Mouse (Mus musculus) telencephalon, adult 2 months (tissue): Measurements from ENCODE around the gene Mtnr1b.
A peak's percentile ranks its signal among the peaks of the same experiment; 100 is the strongest.
"Not testable (repeated sequence)": the region's sequence is repeated elsewhere in the genome, so short reads cannot be mapped to it uniquely, and the experiment has no call there.

ENCODE experiments used
- DNase-seq: peaks from one replicate; pipeline ENCODE4 v3.0.0-alpha.2; 2011; ENCODE audit warnings: low read depth, low spot score

The Mtnr1b gene

DNA sequence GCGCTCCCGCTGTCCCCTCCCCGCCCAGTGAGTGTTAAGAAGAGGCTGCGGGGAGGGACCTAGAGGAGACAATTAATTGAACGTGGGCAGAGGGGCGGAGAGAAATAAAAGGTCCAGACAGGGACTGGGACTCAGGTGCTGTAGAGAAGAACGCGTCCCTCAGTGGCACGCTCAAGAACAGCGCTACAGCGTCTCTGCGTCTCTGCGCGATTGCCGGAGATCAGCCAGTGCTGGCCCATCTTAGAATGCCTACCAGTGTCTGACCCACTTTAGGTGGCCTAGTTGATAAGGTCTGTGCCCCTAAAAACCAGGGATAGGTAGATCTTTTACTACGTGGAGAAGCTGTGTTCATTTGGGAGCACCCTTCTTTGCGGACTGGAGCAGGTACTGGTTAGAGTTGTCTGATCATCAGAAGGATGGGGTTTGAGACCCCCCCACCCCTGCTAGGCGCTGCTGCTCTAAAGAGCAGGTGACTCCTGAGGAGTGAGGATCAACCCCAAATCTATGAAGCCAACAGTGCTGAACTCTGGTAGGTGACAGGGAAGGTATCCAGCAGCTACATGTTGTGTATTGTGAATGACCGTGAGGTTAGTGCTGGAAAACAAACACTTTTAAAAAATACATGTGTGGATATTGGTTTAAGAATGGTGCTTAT is at the start of gene Mtnr1b:
Gene Mtnr1b (minus strand): TSS at position 51 of the 655 bp plus-strand sequence.
- no peak for DNase-seq

DNA sequence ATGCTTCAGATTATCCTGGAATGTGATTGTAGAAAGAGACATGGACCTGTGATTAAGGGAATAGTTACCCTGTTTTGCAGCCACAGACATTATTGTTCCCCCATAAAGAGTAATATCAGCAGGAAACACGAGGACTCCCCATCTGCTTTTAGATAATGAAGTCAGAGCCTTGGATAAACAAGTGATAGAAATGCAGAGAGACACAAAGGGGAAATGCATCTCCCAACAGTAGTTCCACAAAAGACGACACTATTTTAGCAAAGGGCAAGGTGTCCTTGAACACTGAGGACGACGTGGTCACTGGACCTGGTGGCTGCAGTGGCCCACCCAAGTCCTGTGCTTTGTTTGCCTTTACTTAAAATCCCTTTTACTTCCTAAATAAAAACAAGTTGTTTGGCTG is 45.9 kb upstream of the Mtnr1b start:
- DNase-seq, result no peak

DNA sequence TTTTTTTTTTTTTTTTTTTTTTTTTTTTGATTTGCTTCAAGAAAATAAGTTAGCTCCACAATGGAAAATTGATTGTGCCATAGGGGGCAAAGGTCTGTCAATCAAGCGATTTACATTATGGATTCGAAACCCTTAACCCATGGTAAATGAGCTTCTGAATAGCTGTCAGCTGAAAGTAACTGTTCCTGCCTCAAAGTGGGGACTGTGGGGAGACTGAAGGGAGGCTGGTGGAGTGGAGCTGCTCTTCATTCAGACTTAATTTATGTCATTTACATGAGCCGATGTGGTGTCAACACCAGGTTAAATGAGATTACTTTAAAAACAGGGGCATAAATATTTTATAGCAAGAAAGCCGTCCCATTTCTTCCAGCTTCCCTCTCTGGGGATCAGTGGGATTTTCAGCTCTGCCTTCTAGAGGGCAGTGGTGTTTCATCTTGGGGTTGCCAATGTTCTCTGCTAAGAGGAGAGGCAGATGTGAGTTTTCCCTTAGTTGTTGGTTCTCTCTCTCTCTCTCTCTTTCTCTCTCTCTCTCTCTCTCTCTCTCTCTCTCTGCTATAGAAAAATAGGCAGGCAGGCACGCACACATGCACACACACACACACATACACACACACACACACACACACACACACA is 45.1 kb upstream of the Mtnr1b start:
- no peak for DNase-seq

DNA sequence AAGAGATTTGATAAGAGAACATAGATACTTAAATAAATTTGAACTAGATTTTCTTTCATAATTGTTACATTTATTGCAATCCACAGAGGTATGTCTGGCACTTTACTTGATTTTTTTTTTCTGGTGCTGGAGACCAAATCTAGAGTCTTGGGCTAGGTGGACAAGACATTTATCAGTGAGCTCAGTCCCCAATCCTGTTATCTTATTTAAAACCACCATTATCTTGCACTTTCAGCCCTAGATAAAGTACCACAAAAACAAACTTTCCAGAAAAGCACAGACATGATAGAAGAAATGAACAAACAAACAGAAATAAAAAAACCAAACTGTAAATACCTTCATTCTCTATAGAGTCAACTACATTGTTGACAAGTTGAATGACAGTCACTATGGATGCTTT is 42.2 kb upstream of the Mtnr1b start:
- DNase-seq, result no peak

DNA sequence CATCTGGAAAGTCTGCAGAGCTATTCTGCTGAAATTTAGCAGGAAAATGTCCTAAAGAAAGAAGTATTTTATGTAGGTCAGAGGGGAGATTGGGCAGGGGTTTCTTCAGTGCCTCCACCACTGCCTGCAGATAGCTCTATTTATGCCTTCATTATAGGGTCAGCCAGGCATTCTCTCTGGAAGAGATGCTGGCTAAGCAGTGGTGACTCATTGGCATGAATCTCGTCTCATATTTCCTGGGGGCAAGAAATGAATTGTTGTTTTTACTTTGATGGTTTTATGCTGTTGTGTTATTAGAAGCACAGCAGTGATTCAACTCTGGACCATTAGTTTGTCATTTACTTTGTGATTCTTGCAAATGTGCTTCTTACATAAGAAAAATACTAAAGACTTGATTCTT is 38.4 kb upstream of the Mtnr1b start:
- no peak for DNase-seq

DNA sequence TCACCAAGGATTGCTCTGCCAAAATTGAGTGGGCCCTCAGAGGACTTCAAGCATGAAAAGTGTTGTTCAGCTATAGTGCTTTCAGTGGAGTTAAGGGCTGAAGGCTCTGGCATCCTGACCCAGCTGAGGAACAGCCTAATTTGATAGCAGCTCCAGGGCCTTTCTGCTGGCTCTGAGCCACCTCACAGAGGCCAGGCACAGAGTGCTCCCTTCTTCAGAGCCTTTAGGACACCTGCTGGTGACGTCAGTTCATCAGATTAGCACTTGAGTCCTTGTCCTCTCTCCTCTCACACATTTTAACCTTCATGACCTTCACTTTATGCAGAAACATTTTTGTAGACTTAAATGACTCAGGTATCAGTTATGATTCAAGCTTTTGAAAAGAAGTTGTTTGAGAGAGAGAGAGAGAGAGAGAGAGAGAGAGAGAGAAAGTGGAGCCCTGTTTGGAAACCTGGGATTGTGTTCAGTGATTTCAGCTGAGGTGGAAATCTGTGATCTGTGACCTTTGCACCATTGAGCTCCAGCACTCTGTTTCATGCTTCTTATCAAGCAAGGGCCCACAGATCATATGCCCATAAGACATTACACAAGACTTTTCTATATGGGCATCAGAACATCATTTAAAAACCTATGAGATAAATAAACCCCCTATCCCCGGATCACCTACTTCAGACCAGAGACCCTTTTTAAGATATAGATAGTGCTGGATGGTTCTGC is 35.2 kb upstream of the Mtnr1b start:
- no peak for DNase-seq

DNA sequence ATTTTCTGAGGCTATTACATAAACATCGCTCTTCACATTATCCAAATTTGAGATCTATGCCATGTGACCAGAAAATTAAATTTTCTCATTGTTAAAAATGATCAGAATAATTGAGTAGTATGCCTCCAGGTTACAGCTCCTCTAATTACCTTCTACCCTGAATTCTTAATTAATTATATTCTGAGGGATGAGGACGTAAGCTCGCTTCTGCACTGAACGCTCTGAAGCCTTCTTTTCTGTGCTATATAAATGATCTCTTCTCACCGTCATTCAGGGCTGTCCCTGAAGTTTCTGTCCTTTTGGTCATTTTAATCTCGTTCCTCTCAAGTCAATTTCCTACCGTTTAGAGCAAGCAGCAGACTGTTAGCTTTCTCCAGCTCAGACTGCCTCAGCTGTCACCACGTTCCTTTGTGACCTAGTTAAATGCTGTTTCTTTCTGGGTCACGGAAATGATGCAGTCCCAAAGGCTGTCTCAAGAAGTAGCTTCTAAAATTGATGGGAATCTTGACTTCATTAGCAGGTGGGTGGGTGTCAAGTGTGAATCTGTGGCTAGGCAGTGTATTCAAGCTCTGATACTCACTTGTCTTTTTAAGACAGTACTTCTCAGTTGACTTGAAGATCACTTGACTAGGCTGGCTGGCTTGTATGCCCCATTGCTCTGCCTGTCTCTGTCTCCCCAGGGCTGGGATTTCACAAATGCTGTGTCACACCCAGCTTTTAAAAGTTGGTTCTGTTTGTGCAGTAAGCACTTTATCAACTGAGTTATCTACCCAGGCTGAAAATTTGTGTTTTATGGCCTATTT is 29.8 kb upstream of the Mtnr1b start:
- peak; percentile 39 for DNase-seq

DNA sequence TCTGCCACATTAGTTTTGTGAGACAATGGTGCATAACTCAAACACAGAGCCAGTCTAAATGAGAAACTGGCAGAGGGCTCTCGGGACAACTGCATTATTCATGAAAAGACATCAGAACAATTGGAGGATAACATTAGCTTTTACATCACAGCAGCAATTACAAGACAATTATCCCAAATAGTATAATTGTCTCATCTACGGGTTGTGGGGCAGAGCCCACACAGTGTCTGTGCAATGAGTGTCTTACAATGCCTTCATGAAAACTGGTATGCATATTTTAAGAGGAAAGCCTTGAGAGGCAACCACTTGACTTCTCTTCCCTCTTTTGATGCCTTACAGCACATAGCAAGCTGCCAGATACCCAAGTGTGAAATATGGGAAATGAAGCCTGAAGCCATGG is 23.8 kb upstream of the Mtnr1b start:
- no peak for DNase-seq

DNA sequence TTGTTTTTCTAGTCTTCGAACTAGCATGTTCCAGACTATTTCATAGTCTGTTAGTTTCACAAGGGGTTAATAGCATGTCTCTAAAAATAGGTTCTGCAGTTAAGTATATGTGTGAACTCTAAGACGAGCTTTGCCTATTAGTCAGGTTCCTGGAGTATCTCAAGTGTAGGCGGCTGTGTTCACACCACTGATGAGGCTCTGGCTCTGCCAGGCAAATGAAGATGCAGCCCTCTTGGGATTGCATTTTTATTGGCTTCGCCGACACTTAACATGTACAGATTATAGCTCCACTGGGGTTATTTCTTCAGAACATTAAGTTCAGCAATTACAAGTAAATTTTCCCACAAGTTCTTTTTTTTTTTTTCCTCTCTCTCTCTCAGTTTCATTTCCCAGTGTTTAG is 12.4 kb upstream of the Mtnr1b start:
- DNase-seq, result no peak

DNA sequence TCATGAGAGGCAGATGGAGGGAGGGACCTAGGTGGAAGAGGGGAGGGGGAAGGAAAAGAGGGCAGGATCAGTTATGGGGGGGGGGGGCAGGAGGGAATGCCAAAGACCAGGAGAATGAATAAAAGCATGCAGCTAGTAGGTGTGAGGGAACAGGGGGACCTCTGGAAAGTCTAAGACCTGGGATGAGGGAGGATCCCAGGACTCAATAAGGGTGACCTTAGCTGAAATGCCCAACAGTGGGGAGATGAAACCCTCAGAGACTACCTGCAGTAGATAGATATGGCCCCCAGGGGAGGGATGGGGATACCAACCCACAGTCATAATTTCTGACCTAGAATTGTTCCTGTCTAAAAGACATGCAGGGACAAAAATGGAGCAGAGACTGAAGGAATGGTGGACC is 6.4 kb upstream of the Mtnr1b start:
- no peak for DNase-seq

DNA sequence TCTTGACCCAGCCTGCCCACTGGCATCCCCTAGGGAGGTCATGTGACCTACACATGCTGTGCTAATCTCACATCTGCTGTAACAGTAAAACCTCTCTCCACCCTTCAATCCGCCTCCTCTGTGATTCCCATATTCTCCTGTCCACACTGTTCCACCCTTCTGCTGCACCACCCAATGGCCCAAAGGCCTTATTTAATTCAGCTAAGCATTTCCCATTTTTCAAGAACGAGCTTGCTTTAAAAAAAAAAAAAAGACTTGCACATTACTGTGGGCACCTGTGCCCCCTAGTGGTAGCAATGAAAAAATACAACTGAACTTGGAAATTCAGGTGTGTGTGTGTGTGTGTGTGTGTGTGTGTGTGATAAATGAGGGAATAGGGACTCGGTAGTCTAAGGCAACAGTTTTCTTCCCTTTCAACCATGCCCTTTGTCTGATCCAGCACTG is 5.8 kb upstream of the Mtnr1b start:
- DNase-seq, result peak; percentile 50

DNA sequence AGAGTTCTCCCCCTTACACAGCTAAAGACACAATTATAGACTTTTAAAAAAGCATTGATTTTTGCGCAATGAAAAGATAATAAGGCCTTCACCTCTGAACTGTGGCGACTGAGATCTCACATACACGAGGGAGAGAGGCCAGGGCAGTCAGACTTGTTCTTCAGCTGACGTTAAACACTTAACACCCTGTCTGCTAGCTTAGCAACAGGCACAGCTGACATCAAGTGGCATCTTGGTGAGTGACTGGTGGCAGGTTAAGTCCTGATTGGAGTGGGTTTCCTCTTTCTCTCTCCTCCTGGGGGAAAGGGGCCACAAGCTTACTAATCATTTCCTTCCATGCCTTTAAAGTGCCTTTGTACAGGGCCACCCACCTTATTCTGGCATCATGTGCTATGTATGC is 4.3 kb downstream of the Mtnr1b start:
- no peak for DNase-seq

DNA sequence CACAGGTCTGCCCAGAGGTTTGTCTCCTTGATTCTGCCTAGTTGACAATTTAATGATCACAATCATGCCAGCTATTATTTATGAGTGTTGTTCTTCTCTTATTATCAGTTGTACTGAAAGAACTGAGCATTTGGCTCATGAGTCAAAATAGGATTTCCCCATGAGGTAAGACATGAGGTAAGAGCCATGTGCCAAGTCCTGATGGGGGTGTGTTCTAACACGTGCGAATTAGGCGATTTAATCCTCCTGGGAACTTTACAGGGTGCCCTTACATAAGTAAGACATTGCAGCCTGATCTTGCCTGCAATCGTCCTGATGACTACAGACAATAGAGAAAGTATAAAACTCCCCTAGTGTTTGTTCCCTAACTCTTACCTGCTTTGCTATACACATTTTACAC is 4.9 kb downstream of the Mtnr1b start:
- no peak for DNase-seq

DNA sequence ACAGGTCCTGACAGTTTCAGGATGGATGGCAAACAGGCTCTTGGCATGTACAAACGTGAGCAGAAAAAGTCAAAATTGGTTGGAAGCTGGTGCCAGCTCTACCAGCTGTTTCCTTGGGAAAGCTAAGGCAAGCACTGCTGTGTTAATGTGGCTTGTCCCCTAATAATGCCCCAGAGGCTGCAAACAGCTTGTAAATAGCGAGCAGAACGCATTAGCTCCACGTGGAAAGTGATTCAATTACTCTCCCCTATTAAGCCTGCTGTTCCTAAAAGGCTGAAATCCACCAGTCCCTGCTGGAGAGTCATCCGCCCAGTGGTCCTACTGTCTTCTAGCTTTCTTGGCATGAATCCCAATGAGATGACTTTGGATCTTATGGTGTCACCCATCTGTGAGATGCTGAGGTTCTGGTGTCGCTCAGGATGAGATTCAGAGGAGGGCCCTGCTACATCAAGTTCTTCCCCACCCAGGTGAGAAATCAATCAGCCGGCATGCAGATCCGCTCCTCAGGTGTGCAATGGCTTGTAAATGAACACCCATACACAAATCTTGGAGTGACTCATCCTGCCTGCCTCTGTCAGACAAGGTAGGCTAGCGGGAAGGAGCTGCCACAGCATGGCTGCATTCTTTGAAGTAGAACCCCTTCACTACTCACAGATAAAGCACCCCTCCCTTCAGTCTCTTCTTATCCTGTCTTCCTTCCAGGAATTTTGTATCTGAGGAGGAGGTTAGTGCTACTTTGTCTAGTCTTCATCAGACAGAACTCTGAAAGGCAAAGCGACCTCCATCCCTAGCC is 7.9 kb downstream of the Mtnr1b start:
- no peak for DNase-seq

DNA sequence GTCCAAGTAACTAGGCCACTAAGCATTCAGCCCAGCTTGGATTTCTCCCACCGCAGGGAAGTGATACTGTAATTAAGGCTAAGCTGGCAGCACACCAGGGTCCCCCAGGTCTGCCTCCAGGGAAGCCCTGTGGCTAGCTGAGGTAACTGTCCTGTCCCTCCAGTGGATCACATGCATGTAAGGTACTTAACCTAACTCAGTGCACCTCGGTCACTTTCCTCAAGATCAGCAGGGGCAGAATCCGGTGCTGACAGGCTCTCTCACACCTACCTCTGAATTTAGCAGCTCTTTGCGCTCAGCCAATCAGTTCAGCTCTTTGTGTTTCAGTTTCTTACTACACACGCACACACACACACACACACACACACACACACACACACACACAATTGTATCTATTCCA is 13.0 kb downstream of the Mtnr1b start:
- DNase-seq, result no peak

DNA sequence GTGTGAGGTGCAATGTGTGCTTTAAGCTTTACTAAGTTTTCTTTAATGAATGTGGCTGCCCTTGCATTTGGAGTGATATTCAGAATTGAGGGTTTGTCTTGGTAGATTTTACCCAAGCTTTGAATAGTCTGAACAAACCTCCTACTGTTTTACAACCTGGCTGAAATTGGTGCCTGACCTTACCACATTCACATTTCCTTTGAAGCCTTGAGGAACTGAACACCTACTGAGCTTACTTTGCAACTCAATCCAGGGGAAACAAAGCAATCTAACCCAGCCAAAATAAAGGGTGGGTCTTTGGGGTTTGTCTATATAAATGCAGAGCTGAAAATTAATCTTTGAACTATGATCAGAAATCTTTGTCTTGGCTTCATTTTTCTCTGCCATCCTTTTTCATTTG is 23.6 kb downstream of the Mtnr1b start:
- no peak for DNase-seq

DNA sequence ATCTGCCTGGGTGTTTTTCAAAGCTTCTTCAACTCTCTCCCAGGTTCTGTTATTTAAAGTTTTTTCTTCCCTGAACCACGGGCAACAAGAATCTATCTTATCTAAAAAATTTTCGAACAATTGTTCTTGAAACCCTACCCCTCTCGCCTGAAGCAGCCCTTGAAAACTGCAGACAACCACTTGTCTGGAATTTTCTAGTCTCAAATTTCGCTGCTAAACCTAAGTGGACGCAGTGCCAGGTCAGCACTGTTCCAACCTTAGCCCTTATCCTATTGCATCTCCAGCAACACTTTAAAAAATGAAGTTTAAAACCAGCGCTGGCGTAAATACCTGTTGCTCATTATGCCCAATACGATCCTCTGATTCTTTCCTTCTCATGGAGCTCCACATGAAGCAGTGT is 29.0 kb downstream of the Mtnr1b start:
- no peak for DNase-seq

DNA sequence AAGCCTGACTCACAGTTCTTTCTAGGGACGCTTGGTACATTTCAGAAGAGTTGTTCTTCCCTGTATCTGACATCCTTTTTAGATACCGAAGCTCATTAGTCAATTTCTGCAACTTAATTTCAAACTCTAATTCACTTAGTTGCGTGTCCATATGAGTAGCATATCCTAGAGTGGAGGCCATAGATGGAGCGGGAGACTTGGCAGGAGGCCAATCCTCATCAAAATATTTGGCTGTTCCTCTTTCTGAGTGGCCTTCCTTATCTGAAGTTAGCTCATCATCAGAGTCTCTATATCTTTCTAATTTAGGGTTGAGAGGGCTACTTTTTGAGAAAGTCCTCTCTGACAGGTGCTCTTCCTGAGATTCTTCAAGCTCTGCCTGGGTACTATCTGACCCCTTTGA is 29.4 kb downstream of the Mtnr1b start:
- DNase-seq, result not testable (repeated sequence)

DNA sequence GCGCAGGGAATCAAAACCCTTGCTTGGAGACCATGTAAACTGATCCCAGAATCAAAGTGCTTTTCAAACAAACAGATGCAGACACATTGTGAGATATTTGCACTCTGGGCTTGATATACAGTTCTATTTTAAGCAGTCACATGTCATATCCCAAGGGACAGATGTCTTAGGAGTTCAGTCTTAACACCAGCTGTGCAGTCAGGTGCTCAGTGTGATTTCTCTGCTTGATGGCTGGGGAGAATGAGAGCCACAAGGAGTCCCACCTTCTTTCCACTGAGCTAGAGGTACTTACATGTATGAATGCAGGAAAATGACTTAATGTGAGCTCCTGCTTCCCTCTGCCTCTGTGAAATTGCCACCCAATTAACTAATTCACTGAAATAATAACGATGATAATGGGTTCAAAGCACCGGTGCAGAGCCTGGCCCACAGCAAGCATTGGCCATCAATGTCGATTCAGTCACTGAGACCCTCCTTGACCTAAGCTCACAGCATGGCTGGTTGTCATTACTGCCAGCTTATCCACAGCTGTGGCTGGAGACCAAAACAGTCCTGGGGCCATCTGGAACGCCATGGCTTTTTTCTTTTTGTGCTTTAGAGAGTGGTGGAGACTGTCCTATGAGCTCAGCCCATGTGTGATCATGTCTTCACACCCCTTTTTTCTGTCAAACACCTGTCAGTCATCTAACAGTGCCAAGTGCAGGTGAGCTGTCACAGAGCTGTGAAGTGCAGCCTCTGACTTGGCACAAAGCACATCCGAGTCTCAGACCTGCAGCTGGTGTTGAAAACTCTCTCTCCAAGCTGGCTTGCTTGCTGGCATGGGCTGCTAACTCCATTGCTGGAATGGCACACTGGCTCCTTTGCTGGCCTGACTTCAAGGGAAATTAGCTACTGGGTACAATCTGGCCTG is 61.1 kb downstream of the Mtnr1b start:
- DNase-seq, result no peak

DNA sequence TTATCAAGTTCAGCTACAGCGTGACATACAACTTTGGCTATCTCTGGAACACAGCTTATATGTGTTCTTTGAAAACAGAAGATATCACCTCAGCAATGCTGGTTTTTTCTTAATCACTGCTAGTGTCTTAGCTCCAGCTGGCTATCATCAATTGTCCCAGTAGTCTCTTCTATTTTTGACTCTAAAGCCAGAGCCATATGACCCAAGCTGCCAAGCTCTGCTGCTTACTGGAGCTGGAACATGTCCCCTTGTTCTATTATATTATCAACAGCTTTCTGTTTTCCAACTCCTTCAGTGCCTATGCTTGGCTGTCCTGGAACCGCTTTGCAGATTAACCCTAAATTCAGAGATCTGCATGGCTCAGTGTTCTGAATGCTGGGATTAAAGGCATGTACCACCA is 70.1 kb downstream of the Mtnr1b start:
- DNase-seq, result no peak
